Mouse (Mus musculus) left cerebral cortex, adult 6 months (tissue): Measurements from ENCODE around the gene Lzts3. TPM values are rescaled to one million over a fixed set of nuclear protein-coding genes. Genes with fewer than 3 reads are reported as not detected.

Experiments used
- long read RNA-seq, 2 experiments: library from polyadenylated mRNA; unstranded; transcript quantifications; one replicate each; pipeline ENCODE4 v2.0.0; 2019 to 2020
- polyA plus RNA-seq: library from polyadenylated mRNA; unstranded; fragments of <200 nt; fragmentation: Nextera tagmentation; gene quantifications from 2 replicates; pipeline ENCODE4 v1.2.3, GENCODE M21; 2021

Lzts3 gene
- polyA plus RNA-seq = 6.4 and 10.5 TPM in 2 replicates
- long read RNA-seq, experiment 1, full-length matches to known transcripts = 16 of 42 reads
- long read RNA-seq, experiment 1, partial matches to known transcripts = 4 of 42 reads
- long read RNA-seq, experiment 1, other reads (novel, unspliced or antisense) = 22 of 42 reads
- long read RNA-seq, experiment 2, partial matches to known transcripts = 1 of 6 reads
- long read RNA-seq, experiment 2, other reads (novel, unspliced or antisense) = 5 of 6 reads

DNA sequence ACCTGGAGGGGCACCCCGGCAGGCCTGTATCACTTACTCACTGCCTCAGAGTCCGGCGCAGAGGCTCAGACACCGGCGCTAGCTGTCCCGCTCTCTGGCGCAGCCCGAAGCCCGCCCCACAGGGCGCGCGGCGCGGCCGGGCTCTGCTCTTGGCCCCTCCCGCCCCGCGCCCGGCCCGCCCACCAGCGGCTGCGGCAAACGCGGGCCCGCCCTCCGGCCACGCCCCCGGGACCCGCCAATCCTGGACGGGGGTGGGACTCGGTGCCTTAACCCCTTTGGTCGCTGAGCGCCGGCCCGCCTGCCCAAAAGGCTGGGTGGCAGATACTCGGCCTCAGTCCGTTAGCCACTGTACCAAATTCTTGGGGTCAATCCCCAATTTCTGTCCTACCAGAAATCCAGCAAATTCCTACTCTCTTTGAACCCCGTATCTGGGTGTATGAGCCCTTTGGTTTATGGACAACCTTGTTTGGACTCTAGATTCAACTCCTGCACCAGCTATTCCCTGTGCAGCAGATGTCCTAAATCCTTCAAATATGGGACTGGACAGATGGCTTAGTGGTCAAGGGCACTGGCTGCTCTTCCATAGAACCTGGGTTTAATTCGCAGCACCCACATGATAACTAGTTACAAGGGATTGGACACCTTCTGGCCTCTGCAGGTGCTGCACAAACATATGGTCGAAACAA is at the start of gene Lzts3:
Gene Lzts3 (minus strand): TSS at position 120 of the 686 bp plus-strand sequence.

GRCm38 (mm10) chr2:130667559-130667958 is 25.0 kb upstream of the Lzts3 start, which contains the start of gene Itpa:
Gene Itpa (plus strand): TSS chr2:130667610.

GRCm38 (mm10) chr2:130664102-130664701 is 21.6 kb upstream of the Lzts3 start, which contains the start of gene Ddrgk1:
Gene Ddrgk1 (minus strand): TSS chr2:130664659.

DNA sequence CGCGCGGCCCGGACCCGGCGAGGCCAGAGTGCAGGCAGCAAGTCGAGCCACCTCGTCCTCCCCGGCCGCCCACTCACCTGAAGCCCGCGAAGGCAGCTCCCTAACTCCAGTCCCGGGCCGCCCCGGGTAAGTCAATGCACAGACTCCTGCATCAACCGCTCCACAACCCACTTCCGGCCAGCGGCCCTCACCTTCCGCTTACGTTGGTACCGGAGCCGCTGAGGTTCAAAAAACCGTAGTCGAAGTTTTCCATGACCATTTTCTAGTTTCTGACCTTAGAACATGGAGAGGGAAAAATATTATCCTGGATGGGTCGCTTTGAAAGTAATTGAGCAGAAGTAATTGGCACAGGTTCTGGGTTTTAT is 12.8 kb downstream of the Lzts3 start, which contains the start of the genes Fastkd5 and Ubox5:
Gene Fastkd5 (minus strand): TSS at position 189 of the 365 bp plus-strand sequence.
Gene Ubox5 (minus strand): TSS at position 200 of the 365 bp plus-strand sequence.

Other genes starting within 250 kb of the Lzts3 start
- gene Cpxm1, start 245.2 kb downstream of the Lzts3 start, polyA plus RNA-seq = 3.1 and 4.3 TPM in 2 replicates
- gene Gm28372, start 237.6 kb downstream of the Lzts3 start, polyA plus RNA-seq = not detected in 2 replicates
- not detected in 2 replicates for gene 1700020A23Rik, start 237.5 kb downstream of the Lzts3 start, polyA plus RNA-seq
- not detected in 2 replicates for gene Tmem239, start 236.3 kb downstream of the Lzts3 start, polyA plus RNA-seq
- gene Vps16, start 218.5 kb downstream of the Lzts3 start, polyA plus RNA-seq = 33.3 and 46.6 TPM in 2 replicates
- gene Pced1a, start 218.1 kb downstream of the Lzts3 start, polyA plus RNA-seq = 7.8 and 9.5 TPM in 2 replicates
- gene Ptpra, start 192.5 kb downstream of the Lzts3 start, polyA plus RNA-seq = 32.4 and 125 TPM in 2 replicates
- 141 and 170 TPM in 2 replicates for gene Mrps26, start 79.1 kb downstream of the Lzts3 start, polyA plus RNA-seq
- gene Oxt, start 66.6 kb downstream of the Lzts3 start, polyA plus RNA-seq = 0.53 TPM in 1 of 2 replicates, not detected in the other
- gene Avp, start 60.2 kb downstream of the Lzts3 start, polyA plus RNA-seq = 1.3 and 6.6 TPM in 2 replicates
- gene Fastkd5, start 12.8 kb downstream of the Lzts3 start, polyA plus RNA-seq = 3.2 and 3.6 TPM in 2 replicates
- gene Ubox5, start 12.8 kb downstream of the Lzts3 start, polyA plus RNA-seq = 8.8 TPM in 2 replicates
- gene Ddrgk1, start 21.9 kb upstream of the Lzts3 start, polyA plus RNA-seq = 182 and 214 TPM in 2 replicates
- gene Itpa, start 24.8 kb upstream of the Lzts3 start, polyA plus RNA-seq = 65.4 and 72.9 TPM in 2 replicates
- 1.5 and 1.6 TPM in 2 replicates for gene Slc4a11, start 54.7 kb upstream of the Lzts3 start, polyA plus RNA-seq